Mouse (Mus musculus) neural tube, embryonic 14.5 days (tissue): Measurements from ENCODE around the gene Hist1h2bg. TPM values are rescaled to one million over a fixed set of nuclear protein-coding genes. Genes with fewer than 3 reads are reported as not detected.

Experiments
- ATAC-seq: fragments of 200-750 bp; cut with Nextera tagmentation; 2 replicates; pipeline ENCODE4 v1.8.0; 2017; ENCODE audit warnings: low read depth, mild to moderate bottlenecking, moderate TSS enrichment, moderate library complexity
- H3K27ac ChIP-seq: fragments of 300-500 bp; sonication (generic); 2 replicates; pipeline ENCODE4 v1.5.1; 2014; ENCODE audit warnings: low read depth, mild to moderate bottlenecking, control low read depth, low read length, moderate library complexity, mixed read lengths
- H3K27me3 ChIP-seq: fragments of 300-500 bp; sonication (generic); 2 replicates; pipeline ENCODE4 v1.6.1; 2014; ENCODE audit warnings: low read length; ENCODE audit not compliant: control insufficient read depth, insufficient read depth
- H3K36me3 ChIP-seq: fragments of 300-500 bp; sonication (generic); 2 replicates; pipeline ENCODE4 v1.6.1; 2014; ENCODE audit warnings: low read length, mixed read lengths; ENCODE audit not compliant: control insufficient read depth, insufficient read depth
- H3K4me1 ChIP-seq: fragments of 300-500 bp; sonication (generic); 2 replicates; pipeline ENCODE4 v1.6.1; 2014; ENCODE audit warnings: low read length; ENCODE audit not compliant: control insufficient read depth, insufficient read depth
- H3K4me2 ChIP-seq: fragments of 300-500 bp; sonication (generic); 2 replicates; pipeline ENCODE4 v1.6.1; 2014; ENCODE audit warnings: mild to moderate bottlenecking, low read depth, low read length, control low read depth
- H3K4me3 ChIP-seq: fragments of 300-500 bp; sonication (generic); 2 replicates; pipeline ENCODE4 v1.5.1; 2014; ENCODE audit warnings: low read depth, low read length, control low read depth, mixed read lengths
- H3K9ac ChIP-seq: fragments of 300-500 bp; sonication (generic); replicated peaks from 2 replicates; pipeline ENCODE4 v1.6.1; 2014; ENCODE audit warnings: low read depth, mild to moderate bottlenecking, control low read depth, low read length, mixed read lengths
- H3K9me3 ChIP-seq: fragments of 300-500 bp; sonication (generic); 2 replicates; pipeline ENCODE4 v1.6.1; 2016; ENCODE audit warnings: low read length; ENCODE audit not compliant: control insufficient read depth
- WGBS: fragments of 180-500 bp; shearing (Covaris S2); extraction: QIAGEN DNeasy Blood & Tissue Kit; methylation state at CpG from one replicate; pipeline ENCODE4 v1.1.7; 2014; 5-methylcytosine and 5-hydroxymethylcytosine counted together
- polyA plus RNA-seq: library from polyadenylated mRNA; unstranded; fragments of >200 nt; fragmentation: Nextera tagmentation; extraction: Ambion mirVana; gene quantifications from 2 replicates; pipeline ENCODE4 v1.2.1, GENCODE M21; 2014

Gene Hist1h2bg
- polyA plus RNA-seq, 1 experiment from 2014 or later = 0.75 TPM

- 87% methylated on average over 7 of the region's 7 CpGs for WGBS
- Histone ChIP-seq H3K9me3 (no peaks in the 10 kb centered on the region), H3K4me2 (no peak overlapping the region), H3K9ac (no peak overlapping the region), H3K27me3 (no peaks in the 10 kb centered on the region), H3K4me1 (no peaks in the 10 kb centered on the region), H3K27ac (no peak overlapping the region), H3K4me3 (no peak overlapping the region), H3K36me3 (no peaks in the 10 kb centered on the region)
- no peak for ATAC-seq
These were observed 24.6 kb downstream of the Hist1h2bg start for GRCm38 (mm10) chr13:23595622-23596372.

GRCm38 (mm10) chr13:23597957-23598356 is 26.8 kb downstream of the Hist1h2bg start:
- Histone ChIP-seq H3K4me2 (no peak overlapping the region), H3K36me3 (no peaks in the 10 kb centered on the region), H3K4me3 (no peak overlapping the region), H3K9me3 (no peaks in the 10 kb centered on the region), H3K27me3 (no peaks in the 10 kb centered on the region), H3K27ac (no peak overlapping the region), H3K9ac (no peak overlapping the region), H3K4me1 (no peaks in the 10 kb centered on the region)
- whole genome bisulfite sequencing = 10% methylated on average over 9 of the region's 9 CpGs
- ATAC-seq = peak; percentile 71; the same call in 1 of the 2 replicates

DNA sequence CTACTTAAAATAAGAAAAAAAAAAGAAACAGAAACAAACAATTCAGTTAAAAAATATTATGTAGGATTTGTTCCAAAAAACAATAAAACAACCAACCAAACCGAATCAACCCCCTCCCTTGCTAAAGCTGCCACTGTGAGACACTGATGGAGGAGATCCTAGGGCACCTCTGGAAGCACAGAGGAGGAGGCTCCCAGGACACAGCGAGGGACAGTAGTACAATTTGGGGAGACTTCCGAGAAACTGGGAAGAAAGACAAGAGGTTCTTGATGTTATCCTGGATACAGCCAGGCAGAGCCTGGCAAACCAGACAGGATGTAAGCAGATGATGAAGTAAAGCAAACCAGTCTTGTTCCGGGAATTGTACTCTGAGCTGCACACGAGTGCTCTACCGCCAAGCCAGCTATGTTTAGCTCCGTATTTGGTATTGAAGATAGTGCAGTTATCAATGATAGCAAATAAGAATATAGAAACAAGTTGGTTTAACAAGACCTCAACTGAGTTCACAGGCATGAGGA is 32.0 kb downstream of the Hist1h2bg start:
- no peak overlapping the region for H3K4me3 ChIP-seq
- H3K4me1 ChIP-seq = no peaks in the 10 kb centered on the region
- H3K36me3 ChIP-seq = no peaks in the 10 kb centered on the region
- ATAC-seq = no peak
- no peaks in the 10 kb centered on the region for H3K27me3 ChIP-seq
- WGBS = 88% methylated on average over 7 of the region's 7 CpGs
- no peak overlapping the region for H3K9ac ChIP-seq
- no peak overlapping the region for H3K4me2 ChIP-seq
- no peak overlapping the region for H3K27ac ChIP-seq
- no peaks in the 10 kb centered on the region for H3K9me3 ChIP-seq

DNA sequence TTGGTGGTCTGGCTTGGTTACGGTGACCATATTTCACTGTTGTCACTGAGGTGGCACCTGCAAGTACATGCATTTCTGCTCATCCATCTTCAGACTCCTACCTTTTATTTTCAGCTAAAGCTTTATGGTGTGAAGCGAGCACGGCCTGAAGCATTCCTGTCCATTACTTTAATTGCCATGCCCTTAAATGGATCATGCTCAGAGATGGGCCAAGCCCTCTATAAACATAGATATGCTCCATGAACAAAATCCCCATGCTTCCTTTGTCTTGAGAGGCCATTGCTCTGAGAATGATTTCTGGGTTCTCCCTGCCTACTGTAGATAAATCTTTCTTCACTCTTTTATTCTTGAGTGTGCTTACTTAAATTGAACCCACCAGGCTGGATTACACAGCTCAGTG is 33.3 kb downstream of the Hist1h2bg start:
- ATAC-seq = no peak
- no peak overlapping the region for H3K4me2 ChIP-seq
- no peaks in the 10 kb centered on the region for H3K9me3 ChIP-seq
- H3K27me3 ChIP-seq = no peaks in the 10 kb centered on the region
- WGBS = 98% methylated on average over 3 of the region's 3 CpGs
- no peaks in the 10 kb centered on the region for H3K4me1 ChIP-seq
- H3K4me3 ChIP-seq = no peak overlapping the region
- H3K27ac ChIP-seq = no peak overlapping the region
- no peak overlapping the region for H3K9ac ChIP-seq
- H3K36me3 ChIP-seq = no peaks in the 10 kb centered on the region

DNA sequence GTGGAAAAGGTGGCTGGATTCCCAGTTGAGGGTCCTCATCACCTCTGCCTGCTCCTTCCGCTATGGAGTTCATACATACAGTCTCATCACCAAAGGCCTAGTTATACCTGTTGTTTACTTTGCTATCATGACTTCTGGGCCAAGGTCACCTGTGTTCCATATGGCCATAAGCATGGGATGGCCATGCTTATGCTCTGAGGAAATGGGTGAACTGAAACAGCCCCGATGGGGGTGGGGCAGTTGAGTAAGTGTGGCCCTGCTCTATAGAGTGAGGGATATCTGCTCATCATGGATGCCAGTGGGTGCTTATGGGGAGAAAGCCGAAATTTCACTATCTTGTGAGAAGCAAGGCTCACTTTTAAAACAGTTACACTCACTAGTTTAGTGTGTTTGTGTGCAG is 33.9 kb downstream of the Hist1h2bg start:
- H3K9ac ChIP-seq = no peak overlapping the region
- no peaks in the 10 kb centered on the region for H3K4me1 ChIP-seq
- H3K27ac ChIP-seq = no peak overlapping the region
- H3K36me3 ChIP-seq = no peaks in the 10 kb centered on the region
- no peaks in the 10 kb centered on the region for H3K9me3 ChIP-seq
- 92% methylated on average over 3 of the region's 3 CpGs for WGBS
- H3K27me3 ChIP-seq = no peaks in the 10 kb centered on the region
- no peak overlapping the region for H3K4me2 ChIP-seq
- ATAC-seq = no peak
- no peak overlapping the region for H3K4me3 ChIP-seq

GRCm38 (mm10) chr13:23609209-23609608 is 38.0 kb downstream of the Hist1h2bg start:
- Histone ChIP-seq H3K27me3 (no peaks in the 10 kb centered on the region), H3K9ac (no peak overlapping the region), H3K4me3 (no peak overlapping the region), H3K27ac (no peak overlapping the region), H3K4me1 (no peaks in the 10 kb centered on the region), H3K4me2 (no peak overlapping the region), H3K9me3 (no peaks in the 10 kb centered on the region), H3K36me3 (no peaks in the 10 kb centered on the region)
- WGBS = 90% methylated on average over 4 of the region's 4 CpGs
- ATAC-seq = no peak

- Histone ChIP-seq H3K4me2 (no peak overlapping the region), H3K4me3 (no peak overlapping the region), H3K36me3 (no peaks in the 10 kb centered on the region), H3K9ac (no peak overlapping the region), H3K27me3 (no peaks in the 10 kb centered on the region), H3K27ac (no peak overlapping the region), H3K4me1 (no peaks in the 10 kb centered on the region), H3K9me3 (no peaks in the 10 kb centered on the region)
- ATAC-seq = no peak
These were observed 38.6 kb downstream of the Hist1h2bg start for GRCm38 (mm10) chr13:23609844-23610243.

DNA sequence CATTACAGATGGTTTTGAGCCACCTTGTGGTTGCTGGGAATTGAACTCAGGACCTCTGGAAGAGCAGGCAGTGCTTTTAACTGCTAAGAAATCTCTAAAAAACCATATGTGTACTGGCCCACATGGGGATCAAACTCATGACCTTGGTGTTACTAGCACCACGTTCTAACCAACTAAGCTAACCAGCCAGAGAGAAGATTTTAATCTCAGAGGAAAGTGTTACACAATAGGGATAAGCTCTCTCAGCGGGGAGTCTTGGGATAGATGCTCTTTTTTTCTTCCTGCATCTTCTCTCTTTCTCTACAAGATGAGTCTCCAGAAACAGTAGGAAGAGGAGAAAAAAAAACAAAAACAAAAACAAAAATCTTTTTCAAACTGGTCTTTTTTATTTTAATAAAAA is 39.2 kb downstream of the Hist1h2bg start:
- no peak for ATAC-seq
- H3K9ac ChIP-seq = no peak overlapping the region
- no peaks in the 10 kb centered on the region for H3K36me3 ChIP-seq
- H3K27ac ChIP-seq = no peak overlapping the region
- no peak overlapping the region for H3K4me2 ChIP-seq
- no peaks in the 10 kb centered on the region for H3K9me3 ChIP-seq
- H3K27me3 ChIP-seq = no peaks in the 10 kb centered on the region
- 74% methylated on average over 2 of the region's 2 CpGs for WGBS
- no peak overlapping the region for H3K4me3 ChIP-seq
- H3K4me1 ChIP-seq = no peaks in the 10 kb centered on the region

DNA sequence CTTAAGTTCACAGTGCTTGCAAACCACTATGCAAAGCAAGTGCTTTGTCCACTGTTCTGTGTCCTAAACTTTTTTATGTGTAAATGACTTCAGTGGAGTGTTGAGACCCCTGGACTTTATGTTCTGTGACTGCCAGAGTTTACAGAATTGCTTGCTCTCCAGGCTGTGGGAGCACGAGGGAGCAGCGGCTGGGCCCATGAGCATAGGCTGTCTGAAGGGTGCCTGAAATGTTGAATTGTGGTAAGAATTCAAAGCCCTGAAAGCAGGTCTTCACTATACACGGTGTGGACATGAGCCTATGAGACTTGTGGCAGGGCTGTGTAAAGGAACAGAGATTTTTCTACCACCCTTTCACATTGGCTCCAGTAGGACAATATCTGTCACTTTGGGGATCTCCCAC is 40.4 kb downstream of the Hist1h2bg start:
- Histone ChIP-seq H3K4me3 (no peak overlapping the region), H3K27ac (no peak overlapping the region), H3K9me3 (no peaks in the 10 kb centered on the region), H3K36me3 (no peaks in the 10 kb centered on the region), H3K4me2 (no peak overlapping the region), H3K4me1 (no peaks in the 10 kb centered on the region), H3K9ac (no peak overlapping the region), H3K27me3 (no peaks in the 10 kb centered on the region)
- 91% methylated on average over 3 of the region's 3 CpGs for WGBS
- no peak for ATAC-seq
